Mouse (Mus musculus): Measurements from ENCODE around the gene Mta2.

- TF ChIP-seq CTCF (IDR thresholded peaks at IDR 0.05; ENCODE audit: low read depth, low read length) (no peak), POLR2A (IDR thresholded peaks at IDR 0.05; ENCODE audit: borderline replicate concordance, low read depth, low read length) (no peak)
Measured at GRCm38 (mm10) chr19:8927891-8928525, 13.7 kb upstream of the Mta2 start.
